Mouse (Mus musculus): ENCODE results near the gene Fam72a.
"Not testable (repeated sequence)": the region's sequence is repeated elsewhere in the genome, so short reads cannot be mapped to it uniquely, and the experiment has no call there.

The Fam72a gene

GRCm38 (mm10) chr1:131526371-131527270 is 1.1 kb upstream of the Fam72a start:
- in situ Hi-C loops (cut with MboI, MseI), result no loop called here

DNA sequence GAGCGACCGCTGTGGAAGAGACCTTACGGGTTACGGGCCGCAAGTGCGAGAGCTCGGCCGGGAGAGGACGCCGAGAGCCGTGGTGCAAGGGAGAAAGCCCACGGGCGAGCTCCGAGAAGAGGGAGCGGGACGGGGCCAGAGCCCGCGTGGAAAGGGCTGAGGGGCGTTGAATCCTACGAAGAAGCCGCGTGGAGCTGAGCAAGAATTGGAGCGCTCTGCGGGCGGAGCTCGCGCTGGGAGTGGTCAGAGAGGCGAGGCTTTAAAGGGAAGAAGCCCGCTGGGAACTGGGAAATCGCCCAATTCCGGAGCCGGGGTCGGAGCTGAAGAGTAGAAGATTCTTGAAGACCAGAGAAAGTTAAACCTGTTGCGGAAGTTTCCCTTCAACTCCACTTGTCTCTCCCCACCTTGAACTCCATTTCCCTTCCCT is 391 bp downstream of the Fam72a start:
- in situ Hi-C loops (cut with MboI, MseI), result no loop called here

- in situ Hi-C loops (cut with MboI, MseI), result no loop called here
These were observed 961 bp downstream of the Fam72a start for GRCm38 (mm10) chr1:131528561-131529166.

DNA sequence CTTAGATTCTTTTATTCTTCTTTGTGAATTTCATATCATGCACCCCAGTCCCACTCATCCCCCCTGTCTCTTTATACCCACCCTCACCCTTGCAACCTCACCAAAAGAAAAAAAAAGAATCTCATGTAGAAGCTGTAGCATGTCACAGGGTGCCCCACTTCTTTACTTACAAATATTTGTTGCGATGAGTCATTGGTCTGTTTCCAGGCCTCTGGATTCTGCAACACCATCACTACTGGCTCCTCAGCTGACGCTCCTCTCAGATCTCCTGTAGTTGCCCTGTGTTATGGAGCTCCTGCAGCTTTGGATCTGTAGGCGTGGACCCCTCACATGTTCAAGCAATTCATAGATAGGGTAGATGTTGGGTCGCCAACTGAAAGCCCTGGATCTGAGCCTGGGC is 12.1 kb downstream of the Fam72a start:
- in situ Hi-C loops (cut with MboI, MseI), result loop anchor here (10.0 kb wide), 1 partner anchor 525 kb away; the partner anchor contains the start of gene Il10

DNA sequence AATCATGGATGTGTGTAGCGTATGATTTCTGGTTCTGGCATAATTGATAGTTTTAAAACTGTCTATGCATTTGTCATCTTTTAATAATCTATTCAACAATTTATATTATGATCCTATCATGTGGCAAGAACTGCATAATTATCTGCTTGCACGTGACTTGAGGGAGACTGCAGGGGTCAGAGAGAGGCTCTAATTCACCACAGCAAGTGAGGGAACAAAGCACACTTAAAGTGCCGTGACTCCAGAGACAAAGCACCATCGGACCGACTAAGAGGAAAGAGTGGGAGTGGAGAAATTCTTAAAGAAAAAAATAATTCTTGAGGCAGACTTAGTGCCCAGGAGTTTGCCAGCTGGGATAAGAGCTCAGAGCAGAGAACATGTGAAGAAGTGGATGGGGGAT is 13.1 kb downstream of the Fam72a start:
- in situ Hi-C loops (cut with MboI, MseI), result no loop called here

- in situ Hi-C loops (cut with MboI, MseI), result no loop called here
These were observed 13.7 kb downstream of the Fam72a start for GRCm38 (mm10) chr1:131541431-131541830.

GRCm38 (mm10) chr1:131541903-131542302 is 14.2 kb downstream of the Fam72a start:
- in situ Hi-C loops (cut with MboI, MseI), result no loop called here

DNA sequence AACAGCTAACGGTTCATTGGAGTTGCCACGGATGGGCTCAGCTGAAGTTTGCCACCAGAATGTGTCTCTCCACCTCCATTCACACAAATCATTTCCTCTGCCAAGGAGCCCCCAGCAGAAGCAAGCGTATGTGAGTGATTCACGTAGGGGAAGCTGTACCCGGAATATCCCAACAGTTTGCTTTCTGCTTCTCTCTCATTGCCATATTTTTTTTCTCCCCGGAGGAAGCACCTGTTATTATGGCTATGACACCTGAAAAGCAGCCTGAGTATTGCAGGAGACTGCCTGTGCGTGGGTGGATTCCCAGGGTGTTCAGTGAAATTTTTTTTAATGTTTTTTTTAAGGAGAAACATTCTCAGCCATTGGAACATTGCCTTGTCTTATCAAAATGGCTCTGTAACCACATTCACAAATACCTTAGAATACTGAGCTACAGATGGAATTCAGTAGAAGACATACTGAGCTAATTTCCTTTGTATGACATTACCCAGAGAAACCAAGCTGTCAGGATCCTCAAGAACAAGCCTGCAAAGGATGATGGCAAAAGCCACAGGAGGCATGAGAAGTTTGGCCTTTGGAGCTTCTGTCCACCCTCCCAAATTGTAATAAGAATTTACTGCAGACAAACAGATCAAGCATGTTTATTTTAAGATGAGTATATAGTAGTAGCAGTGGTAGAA is 16.3 kb downstream of the Fam72a start:
- in situ Hi-C loops (cut with MboI, MseI), result no loop called here

DNA sequence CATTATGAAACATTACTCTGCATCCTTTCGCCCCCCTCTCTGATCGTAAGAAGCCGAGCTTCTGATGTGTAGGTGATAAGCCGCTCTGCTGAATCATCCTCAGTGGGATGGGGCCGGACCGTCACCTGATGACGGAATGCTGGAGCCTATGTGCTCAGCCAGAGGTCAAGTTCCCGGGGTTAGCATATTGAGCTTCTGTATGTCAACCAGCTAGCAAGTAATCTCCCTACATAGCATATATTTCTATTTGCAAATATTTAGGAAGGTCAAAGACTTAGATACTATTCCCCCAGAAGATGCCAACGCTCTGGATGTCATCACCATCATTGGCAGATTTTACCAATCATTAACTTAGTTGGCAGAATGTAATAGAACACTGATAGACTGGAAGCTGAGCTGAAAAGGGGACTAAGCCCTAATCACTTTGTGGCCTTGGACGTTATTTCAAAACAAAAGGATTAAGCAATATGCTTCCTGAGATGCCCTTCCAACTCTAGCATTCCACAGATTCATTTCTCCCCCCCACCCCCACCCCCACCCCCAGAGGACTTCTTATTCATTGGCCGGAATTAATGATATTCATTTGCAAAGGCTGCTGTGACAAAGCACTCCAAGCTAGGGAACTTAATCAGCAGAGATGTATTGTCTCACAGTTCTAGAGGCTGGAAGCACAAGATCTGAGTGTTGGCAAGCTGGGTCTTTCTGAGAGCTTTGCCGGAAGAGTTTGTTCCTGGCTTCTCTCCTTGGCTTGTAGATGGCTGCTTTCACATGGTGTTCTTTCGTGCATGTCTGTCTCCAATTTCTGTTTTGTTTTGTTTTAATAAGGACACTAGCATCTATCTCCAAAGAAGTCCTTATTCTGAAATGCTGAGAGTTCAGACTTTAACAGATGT is 19.3 kb downstream of the Fam72a start:
- in situ Hi-C loops (cut with MboI, MseI), result no loop called here

DNA sequence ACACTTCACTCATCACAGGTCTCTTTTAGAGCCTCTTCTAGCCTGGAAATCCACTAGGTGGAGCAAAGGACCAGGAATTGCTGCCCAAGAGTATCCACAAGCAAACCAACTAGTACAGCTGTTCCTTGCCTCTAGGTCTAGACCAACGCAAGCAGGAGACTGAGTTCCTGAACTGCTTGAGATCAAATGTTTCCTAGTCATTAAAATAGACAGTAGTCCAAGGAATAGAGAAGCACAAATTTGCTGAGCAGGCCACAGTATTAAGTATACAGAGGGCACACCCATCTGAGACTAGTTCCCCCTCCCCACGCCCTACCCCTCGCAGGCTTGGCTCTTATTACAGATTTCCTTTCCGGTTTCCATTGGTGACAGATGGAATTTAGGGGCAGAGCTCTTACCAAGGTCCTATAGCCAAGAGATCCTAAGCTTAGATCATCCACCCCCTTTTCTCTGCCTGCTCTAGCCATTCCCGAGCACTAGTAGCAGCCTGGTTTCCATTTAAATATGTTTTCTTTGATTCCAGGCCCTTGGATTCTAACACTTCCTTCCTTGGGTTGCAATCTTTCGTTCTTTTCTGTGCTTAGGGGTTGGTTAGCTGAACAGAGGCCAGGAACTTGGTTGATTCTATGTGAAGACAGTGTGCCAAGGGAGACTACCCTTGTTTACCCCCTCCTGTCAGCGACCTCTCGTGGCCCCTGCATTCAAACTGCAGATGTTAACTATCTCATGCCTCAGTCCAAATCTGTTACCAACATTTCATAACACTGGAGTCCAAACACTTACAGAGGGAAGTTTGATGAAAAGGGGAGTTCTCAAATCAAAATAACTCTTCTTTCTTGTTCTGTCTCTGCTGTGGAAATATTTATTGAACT is 21.0 kb downstream of the Fam72a start:
- in situ Hi-C loops (cut with MboI, MseI), result no loop called here

- in situ Hi-C loops (cut with MboI, MseI), result loop anchor here (5.0 kb wide), 1 partner anchor 265 kb away; no protein-coding TSS in a partner anchor
These were observed 24.3 kb downstream of the Fam72a start for GRCm38 (mm10) chr1:131551956-131552355.

DNA sequence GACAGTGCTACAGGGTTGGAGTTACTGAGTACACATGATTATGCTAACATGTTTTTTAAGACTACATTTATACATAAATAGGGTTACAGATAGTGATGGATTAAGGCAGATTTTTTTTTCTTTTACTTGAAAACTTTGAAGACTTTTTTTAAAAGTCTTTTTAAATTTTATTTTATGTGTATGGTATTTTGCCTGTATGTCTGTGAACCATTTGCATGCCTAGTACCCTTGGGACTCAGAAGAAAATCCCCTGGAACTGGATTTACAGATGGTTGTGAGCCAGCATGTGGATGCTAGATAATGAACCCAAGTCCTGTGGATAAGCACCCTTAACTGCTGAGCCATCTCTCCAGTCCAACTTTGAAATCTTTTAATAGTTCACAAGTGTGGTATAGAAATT is 25.7 kb downstream of the Fam72a start:
- in situ Hi-C loops (cut with MboI, MseI), result loop anchor here (5.0 kb wide), 1 partner anchor 266 kb away; no protein-coding TSS in a partner anchor

DNA sequence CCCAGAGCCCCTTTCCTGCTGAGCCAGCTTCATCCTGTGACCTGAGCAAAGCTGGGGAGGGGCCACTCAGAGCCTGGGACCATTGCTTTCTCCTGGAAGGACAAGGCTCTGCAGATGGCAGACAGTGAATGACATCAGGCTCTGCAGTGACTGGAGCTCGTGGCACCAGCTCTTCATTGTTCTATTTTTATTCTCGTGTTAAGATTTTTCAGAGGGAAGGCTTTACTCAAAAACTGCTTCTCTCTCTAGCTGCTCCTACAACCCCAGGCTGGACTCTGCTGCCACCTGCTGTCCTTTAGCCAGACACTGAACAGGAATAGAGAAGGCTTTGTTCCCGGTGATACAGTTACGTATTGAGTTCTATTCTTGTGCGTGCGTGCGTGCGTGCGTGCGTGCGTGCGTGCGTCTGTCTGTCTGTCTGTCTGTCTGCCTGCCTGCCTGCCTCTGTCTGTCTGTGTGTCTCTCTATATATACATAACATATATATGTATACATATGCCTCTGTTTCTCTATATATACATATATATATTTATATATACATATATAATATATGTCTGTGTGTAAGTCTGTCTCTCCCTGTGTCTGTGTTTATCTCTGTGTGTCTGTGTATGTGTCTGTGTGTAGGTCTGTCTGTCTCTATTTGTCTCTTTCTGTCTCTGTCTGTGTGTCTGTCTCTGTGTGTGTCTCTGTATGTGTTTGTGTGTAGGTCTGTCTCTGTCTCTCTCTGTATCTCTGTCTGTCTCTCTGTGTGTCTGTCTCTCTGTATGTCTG is 27.5 kb downstream of the Fam72a start:
- in situ Hi-C loops (cut with MboI, MseI), result no loop called here

DNA sequence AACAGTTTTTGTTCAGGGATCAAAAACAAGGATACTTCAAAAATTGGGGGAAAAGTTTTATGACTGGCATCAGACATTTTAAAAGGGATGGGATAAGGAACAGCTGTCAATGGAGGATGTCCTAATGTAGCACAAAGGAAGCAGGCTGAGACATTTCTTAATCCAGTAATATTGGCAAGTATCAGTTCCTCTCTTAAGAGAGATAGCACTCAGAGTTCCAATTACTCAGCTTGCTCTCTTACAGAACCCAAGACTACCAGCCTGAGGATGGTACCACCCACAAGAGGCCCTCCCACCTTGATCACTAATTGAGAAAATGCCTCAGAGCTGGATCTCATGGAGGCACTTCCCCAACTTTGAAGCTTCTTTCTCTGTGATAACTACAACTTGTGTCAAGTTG is 32.8 kb downstream of the Fam72a start:
- in situ Hi-C loops (cut with MboI, MseI), result no loop called here

DNA sequence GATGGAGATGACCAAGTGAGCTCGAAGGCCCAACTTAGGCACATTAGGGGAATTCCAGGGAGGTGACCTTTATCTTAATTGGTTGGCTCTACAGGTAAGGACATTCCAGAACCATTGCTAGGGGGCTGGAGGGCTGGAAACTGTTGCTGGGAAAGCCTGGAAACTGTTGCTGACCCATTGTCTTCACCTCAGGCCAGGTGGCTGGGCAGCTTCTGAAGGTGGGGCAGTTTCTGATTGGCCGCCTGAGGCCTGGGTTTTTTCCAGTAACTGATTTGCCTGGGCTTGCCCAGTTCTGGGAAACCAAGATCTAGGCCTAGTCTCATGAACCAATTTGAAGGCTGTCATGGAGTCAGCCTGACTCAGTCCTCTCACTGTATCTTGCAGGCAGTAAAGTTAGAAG is 34.4 kb downstream of the Fam72a start:
- in situ Hi-C loops (cut with MboI, MseI), result no loop called here

DNA sequence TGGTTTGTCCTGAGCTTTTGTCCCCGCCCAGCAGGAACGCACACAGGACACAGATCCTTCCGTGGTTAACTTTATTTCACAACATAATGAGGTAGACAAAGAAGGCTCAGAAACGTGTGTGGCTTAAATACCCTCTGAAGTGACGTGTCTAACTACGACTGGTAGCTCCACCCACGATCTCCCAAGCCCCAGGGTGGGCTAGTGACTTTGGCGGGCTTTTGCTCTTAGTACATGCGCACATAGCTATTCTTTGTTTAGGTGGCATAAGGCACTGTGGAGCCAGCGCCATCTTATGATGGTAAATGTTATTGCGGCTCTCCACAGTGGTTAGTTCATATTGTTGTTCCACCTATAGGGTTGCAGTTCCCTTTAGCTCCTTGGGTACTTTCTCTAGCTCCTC is 38.4 kb downstream of the Fam72a start:
- in situ Hi-C loops (cut with MboI, MseI), result not testable (repeated sequence)

DNA sequence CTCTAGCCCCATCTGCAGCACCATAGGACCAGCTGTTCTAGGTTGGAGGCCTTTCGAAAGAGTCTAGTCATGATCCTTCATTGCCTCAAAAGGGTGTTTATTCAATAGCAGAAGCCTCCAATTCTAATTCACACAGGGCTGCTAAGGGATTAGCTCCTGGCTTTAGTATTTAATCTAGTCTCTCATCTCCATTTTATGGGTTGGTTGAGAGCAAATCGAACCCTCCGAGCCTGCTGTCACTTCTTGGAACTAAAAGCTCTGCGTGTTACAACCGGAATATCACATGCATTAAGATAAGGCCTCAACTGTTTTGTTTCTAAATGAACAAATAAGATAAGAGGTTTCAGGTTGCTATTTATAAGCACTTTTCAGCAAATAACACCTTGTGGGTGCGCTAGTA is 42.0 kb downstream of the Fam72a start:
- in situ Hi-C loops (cut with MboI, MseI), result no loop called here

DNA sequence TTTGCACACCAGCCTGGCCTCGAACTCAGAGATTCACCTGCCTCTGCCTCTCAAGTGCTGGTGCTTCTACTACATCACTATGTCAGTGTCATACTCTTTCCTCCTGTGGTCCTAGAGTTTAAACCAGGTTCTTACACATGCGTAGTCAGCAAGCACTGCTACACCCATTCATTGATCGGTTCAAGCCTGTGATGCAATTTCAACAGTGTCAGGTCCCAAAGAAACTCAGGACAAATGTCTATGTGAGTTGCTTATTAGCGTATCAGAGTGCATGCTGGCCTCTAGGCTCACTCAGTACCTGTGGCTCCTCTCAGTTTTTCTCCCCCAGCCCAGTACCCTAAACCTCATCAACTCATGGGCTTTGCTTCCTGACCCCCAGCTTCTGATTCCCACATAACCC is 42.7 kb downstream of the Fam72a start:
- in situ Hi-C loops (cut with MboI, MseI), result no loop called here

GRCm38 (mm10) chr1:131573721-131574120 is 46.0 kb downstream of the Fam72a start:
- in situ Hi-C loops (cut with MboI, MseI), result no loop called here

All from T-helper 2 cell (primary cell).